Mouse (Mus musculus): ENCODE data around the gene Mapk9. TPM values are rescaled to one million over a fixed set of nuclear protein-coding genes. Genes with fewer than 3 reads are reported as not detected.

Gene Mapk9
- polyA plus RNA-seq, 1 experiment = 6.4 TPM

DNA sequence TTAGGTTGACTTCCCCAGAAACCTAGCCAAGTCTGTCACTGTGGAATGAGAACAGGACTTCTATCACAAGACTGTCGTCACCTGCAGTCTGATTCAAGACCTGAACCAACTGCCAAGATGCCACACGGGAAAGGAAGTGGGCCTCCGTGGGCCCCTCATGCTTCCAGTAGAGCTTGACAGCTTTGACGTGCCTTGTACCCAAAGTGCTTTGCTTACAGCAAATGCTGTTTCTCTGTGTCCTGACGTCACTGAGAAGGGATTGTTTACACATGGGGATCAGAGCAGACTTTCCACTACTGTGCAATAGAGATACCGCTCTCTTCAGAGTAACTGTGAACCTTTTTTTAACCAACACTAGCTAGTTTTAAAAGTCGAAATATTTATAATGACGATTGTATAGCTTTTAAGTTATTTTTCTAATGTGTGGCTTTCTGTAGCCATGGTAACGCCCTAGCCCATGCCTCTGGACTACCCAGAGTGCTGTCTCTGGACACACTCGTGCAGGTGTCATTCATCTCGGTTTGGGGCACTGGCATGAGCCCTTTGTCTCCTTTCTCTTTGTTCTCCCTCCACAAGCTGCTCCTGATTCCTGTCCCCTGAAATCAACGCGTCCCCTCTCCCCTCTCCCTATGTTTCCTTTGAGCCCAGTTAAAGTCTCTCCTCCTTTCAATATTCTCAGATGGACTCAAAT is 8.7 kb upstream of the Mapk9 start:
- H3K4me3 ChIP-seq (ENCODE audit: low read depth, low read length) = no peak overlapping the region
- H3K27ac ChIP-seq (ENCODE audit: insufficient read depth, low read depth, low read length) = no peak overlapping the region
- 64% methylated on average over 13 of the region's 13 CpGs for WGBS
- peaks cover 10% of the 10 kb centered on the region; the same call in 1 of the 2 replicates for H3K4me1 ChIP-seq (ENCODE audit: control insufficient read depth, insufficient read depth, insufficient read length, low read length)
- TF ChIP-seq CTCF (IDR thresholded peaks at IDR 0.05; ENCODE audit: extremely low read depth, insufficient read length, insufficient replicate concordance, low read depth, low read length) (no peak), POLR2A (IDR thresholded peaks at IDR 0.05; ENCODE audit: low read depth, low read length) (no peak)
- no peaks in the 10 kb centered on the region for H3K27me3 ChIP-seq (ENCODE audit: control insufficient read depth, insufficient read depth, low read length)
- H3K36me3 ChIP-seq (ENCODE audit: control insufficient read depth, insufficient read depth, low read length) = no peaks in the 10 kb centered on the region

GRCm38 (mm10) chr11:49840666-49841065 is 5.9 kb upstream of the Mapk9 start:
- 7% methylated on average over 1 of the region's 1 CpGs for WGBS
- no peak for TF ChIP-seq CTCF (IDR thresholded peaks at IDR 0.05; ENCODE audit: extremely low read depth, insufficient read length, insufficient replicate concordance, low read depth, low read length)
- TF ChIP-seq POLR2A (IDR thresholded peaks at IDR 0.05; ENCODE audit: low read depth, low read length) = no peak
- H3K27me3 ChIP-seq (ENCODE audit: control insufficient read depth, insufficient read depth, low read length) = no peaks in the 10 kb centered on the region
- H3K27ac ChIP-seq (ENCODE audit: insufficient read depth, low read depth, low read length) = peak overlapping the region; percentile 54; the same call in 1 of the 2 replicates
- H3K36me3 ChIP-seq (ENCODE audit: control insufficient read depth, insufficient read depth, low read length) = no peaks in the 10 kb centered on the region
- H3K4me1 ChIP-seq (ENCODE audit: control insufficient read depth, insufficient read depth, insufficient read length, low read length) = peaks cover 6% of the 10 kb centered on the region; the same call in 1 of the 2 replicates
- no peak overlapping the region for H3K4me3 ChIP-seq (ENCODE audit: low read depth, low read length)

- H3K36me3 ChIP-seq (ENCODE audit: control insufficient read depth, insufficient read depth, low read length) = no peaks in the 10 kb centered on the region
- WGBS = 47% methylated on average over 1 of the region's 1 CpGs
- H3K4me3 ChIP-seq (ENCODE audit: low read depth, low read length) = no peak overlapping the region
- H3K27me3 ChIP-seq (ENCODE audit: control insufficient read depth, insufficient read depth, low read length) = no peaks in the 10 kb centered on the region
- H3K27ac ChIP-seq (ENCODE audit: insufficient read depth, low read depth, low read length) = no peak overlapping the region
- H3K4me1 ChIP-seq (ENCODE audit: control insufficient read depth, insufficient read depth, insufficient read length, low read length) = peaks cover 6% of the 10 kb centered on the region; the same call in 1 of the 2 replicates
- TF ChIP-seq CTCF (IDR thresholded peaks at IDR 0.05; ENCODE audit: extremely low read depth, insufficient read length, insufficient replicate concordance, low read depth, low read length) (no peak), POLR2A (IDR thresholded peaks at IDR 0.05; ENCODE audit: low read depth, low read length) (no peak)
Observed at GRCm38 (mm10) chr11:49841886-49842285, 4.7 kb upstream of the Mapk9 start.

GRCm38 (mm10) chr11:49842718-49843117 is 3.8 kb upstream of the Mapk9 start:
- Histone ChIP-seq H3K27ac (ENCODE audit: insufficient read depth, low read depth, low read length) (no peak overlapping the region), H3K36me3 (ENCODE audit: control insufficient read depth, insufficient read depth, low read length) (no peaks in the 10 kb centered on the region), H3K27me3 (ENCODE audit: control insufficient read depth, insufficient read depth, low read length) (no peaks in the 10 kb centered on the region), H3K4me1 (ENCODE audit: control insufficient read depth, insufficient read depth, insufficient read length, low read length) (peaks cover 9% of the 10 kb centered on the region; the same call in 1 of the 2 replicates), H3K4me3 (ENCODE audit: low read depth, low read length) (no peak overlapping the region)
- TF ChIP-seq POLR2A (IDR thresholded peaks at IDR 0.05; ENCODE audit: low read depth, low read length) (no peak), CTCF (IDR thresholded peaks at IDR 0.05; ENCODE audit: extremely low read depth, insufficient read length, insufficient replicate concordance, low read depth, low read length) (no peak)
- 25% methylated on average over 3 of the region's 3 CpGs for WGBS

GRCm38 (mm10) chr11:49844311-49844710 is 2.2 kb upstream of the Mapk9 start:
- H3K27me3 ChIP-seq (ENCODE audit: control insufficient read depth, insufficient read depth, low read length) = no peaks in the 10 kb centered on the region
- no peak overlapping the region for H3K4me3 ChIP-seq (ENCODE audit: low read depth, low read length)
- peaks cover 14% of the 10 kb centered on the region for H3K4me1 ChIP-seq (ENCODE audit: control insufficient read depth, insufficient read depth, insufficient read length, low read length)
- no peaks in the 10 kb centered on the region for H3K36me3 ChIP-seq (ENCODE audit: control insufficient read depth, insufficient read depth, low read length)
- no peak for TF ChIP-seq CTCF (IDR thresholded peaks at IDR 0.05; ENCODE audit: extremely low read depth, insufficient read length, insufficient replicate concordance, low read depth, low read length)
- no peak for TF ChIP-seq POLR2A (IDR thresholded peaks at IDR 0.05; ENCODE audit: low read depth, low read length)
- H3K27ac ChIP-seq (ENCODE audit: insufficient read depth, low read depth, low read length) = peak overlapping the region; percentile 30
- WGBS = 44% methylated on average over 10 of the region's 10 CpGs

GRCm38 (mm10) chr11:49844969-49845368 is 1.6 kb upstream of the Mapk9 start:
- WGBS = 19% methylated on average over 3 of the region's 3 CpGs
- H3K36me3 ChIP-seq (ENCODE audit: control insufficient read depth, insufficient read depth, low read length) = peaks cover 1% of the 10 kb centered on the region; the same call in 1 of the 2 replicates
- no peaks in the 10 kb centered on the region for H3K27me3 ChIP-seq (ENCODE audit: control insufficient read depth, insufficient read depth, low read length)
- TF ChIP-seq POLR2A (IDR thresholded peaks at IDR 0.05; ENCODE audit: low read depth, low read length) = no peak
- peak; percentile 96; the same call in 1 of the 2 replicates for TF ChIP-seq CTCF (IDR thresholded peaks at IDR 0.05; ENCODE audit: extremely low read depth, insufficient read length, insufficient replicate concordance, low read depth, low read length)
- no peak overlapping the region for H3K4me3 ChIP-seq (ENCODE audit: low read depth, low read length)
- H3K4me1 ChIP-seq (ENCODE audit: control insufficient read depth, insufficient read depth, insufficient read length, low read length) = peaks cover 14% of the 10 kb centered on the region
- H3K27ac ChIP-seq (ENCODE audit: insufficient read depth, low read depth, low read length) = no peak overlapping the region

DNA sequence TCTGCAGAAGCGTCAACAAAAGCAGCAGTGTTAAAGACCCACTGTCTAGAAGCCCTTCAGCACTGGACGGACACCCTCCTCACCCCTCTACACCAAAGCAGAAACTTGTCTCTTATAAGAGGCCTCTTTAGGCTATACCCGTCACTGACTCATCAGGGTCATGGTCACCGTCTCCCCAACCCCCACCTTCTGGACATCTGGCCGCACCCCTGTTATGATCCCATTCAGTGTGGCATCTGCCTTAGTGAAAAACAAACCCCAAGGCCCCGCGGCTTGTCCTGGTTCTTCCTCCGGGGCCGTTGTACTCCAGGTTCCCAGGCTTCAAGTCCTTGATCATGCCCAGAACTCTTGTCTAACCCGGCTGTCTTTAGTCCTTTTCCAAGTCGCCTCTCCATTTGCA is 593 bp upstream of the Mapk9 start:
- Histone ChIP-seq H3K4me3 (ENCODE audit: low read depth, low read length) (peak overlapping the region; percentile 88), H3K36me3 (ENCODE audit: control insufficient read depth, insufficient read depth, low read length) (peaks cover 3% of the 10 kb centered on the region; the same call in 1 of the 2 replicates), H3K27me3 (ENCODE audit: control insufficient read depth, insufficient read depth, low read length) (no peaks in the 10 kb centered on the region), H3K4me1 (ENCODE audit: control insufficient read depth, insufficient read depth, insufficient read length, low read length) (peaks cover 14% of the 10 kb centered on the region), H3K27ac (ENCODE audit: insufficient read depth, low read depth, low read length) (peak overlapping the region; percentile 27; the same call in 1 of the 2 replicates)
- WGBS = 24% methylated on average over 11 of the region's 11 CpGs
- no peak for TF ChIP-seq CTCF (IDR thresholded peaks at IDR 0.05; ENCODE audit: extremely low read depth, insufficient read length, insufficient replicate concordance, low read depth, low read length)
- TF ChIP-seq POLR2A (IDR thresholded peaks at IDR 0.05; ENCODE audit: low read depth, low read length) = no peak

Data from small intestine, adult 2 months (tissue).